Mouse (Mus musculus): ENCODE data around the gene Slc6a11.

Gene Slc6a11

DNA sequence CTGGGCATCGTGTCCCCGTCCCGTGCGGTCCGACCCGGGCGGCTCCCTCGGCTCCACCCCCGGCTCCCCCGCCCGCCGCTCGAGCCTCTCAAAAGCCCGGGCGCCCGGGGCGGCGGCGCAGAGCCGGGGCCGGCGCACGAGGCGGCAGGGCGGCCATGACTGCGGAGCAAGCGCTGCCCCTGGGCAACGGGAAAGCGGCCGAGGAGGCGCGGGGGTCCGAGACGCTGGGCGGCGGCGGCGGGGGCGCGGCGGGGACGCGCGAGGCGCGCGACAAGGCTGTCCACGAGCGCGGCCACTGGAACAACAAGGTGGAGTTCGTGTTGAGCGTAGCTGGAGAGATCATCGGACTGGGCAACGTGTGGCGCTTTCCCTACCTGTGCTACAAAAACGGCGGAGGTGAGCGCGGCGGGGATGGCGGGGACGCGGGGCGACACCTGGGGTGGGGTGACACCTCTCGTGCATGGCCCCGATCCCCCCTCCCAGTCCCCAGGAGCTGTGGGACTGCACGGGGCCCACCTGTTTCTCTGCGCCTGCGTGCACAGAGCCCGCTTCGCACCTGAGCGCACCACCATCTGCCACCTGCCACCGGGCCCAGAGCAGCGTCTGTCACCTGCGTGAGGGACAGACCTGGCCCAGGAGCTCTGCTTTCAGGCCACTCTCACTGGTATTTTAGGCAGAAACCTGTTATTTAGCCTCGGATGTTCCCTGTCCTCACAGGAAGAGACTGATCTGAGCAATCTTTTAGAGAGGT, at the start of gene Slc6a11:
Slc6a11 (plus strand) TSS at position 120 of the 751 bp plus-strand sequence.
- no peak for DNase-seq (ENCODE audit: low spot score in 2 of 2)

DNA sequence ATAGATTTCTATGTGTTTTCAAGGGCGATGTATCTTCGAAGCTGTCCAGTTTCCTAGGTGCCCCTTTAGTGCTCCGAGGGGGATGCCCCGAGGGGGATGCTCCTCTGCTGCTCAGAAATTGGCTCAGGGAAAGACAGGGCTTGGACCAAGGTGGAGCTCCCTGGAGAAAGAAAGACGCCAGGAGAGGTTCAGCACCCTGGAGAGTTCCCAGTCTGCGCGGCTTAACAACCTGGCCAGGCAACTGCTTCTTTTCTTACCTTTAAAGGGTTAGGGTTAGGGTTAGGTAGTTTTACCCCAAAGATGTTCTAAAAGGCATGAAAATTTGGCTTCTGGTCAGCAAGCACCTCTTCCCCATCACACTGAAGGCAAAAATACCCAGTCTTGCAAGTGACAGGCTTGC, 43.9 kb upstream of the Slc6a11 start:
- no peak for DNase-seq (ENCODE audit: low spot score in 2 of 2)

DNA sequence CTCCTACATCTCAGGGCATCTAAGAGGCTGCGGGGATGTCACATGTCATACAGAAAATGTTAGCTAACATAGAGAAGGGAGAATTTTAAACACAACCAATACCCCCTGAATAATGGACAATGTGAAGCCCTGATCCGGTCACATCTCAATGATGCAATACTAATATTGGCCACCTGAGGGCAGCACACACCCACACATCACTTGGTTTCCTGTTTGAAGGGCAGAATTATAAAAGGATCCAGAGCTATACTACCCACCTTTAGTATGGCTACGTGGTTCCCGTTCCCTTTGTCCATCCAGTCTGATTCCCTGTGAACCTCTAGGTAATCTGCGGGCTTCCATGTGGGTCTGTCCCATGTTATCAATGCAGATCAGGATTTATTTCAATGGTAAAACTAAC, 41.4 kb upstream of the Slc6a11 start:
- no peak for DNase-seq (ENCODE audit: low spot score in 2 of 2)

DNA sequence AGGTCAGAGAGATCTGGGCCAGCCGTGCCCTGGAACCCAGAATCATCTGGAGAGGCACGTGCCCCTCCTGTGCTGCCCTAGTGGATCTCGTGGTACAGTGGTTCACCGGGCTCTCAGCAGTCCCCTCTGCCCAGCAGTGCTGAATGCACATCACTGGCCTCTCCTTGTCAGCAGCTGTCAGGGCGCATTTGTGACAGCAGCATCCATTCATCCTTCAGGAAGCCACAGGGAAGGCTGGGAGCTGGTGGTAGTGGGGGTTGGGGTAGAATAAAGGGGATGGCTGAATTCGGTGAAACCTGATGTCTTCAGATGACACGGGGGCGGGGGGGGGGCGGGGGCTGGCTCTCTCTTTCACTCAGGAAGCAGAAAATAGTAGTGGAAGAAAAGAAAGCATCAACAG, 38.8 kb upstream of the Slc6a11 start:
- DNase-seq (ENCODE audit: low spot score in 2 of 2), result no peak

DNA sequence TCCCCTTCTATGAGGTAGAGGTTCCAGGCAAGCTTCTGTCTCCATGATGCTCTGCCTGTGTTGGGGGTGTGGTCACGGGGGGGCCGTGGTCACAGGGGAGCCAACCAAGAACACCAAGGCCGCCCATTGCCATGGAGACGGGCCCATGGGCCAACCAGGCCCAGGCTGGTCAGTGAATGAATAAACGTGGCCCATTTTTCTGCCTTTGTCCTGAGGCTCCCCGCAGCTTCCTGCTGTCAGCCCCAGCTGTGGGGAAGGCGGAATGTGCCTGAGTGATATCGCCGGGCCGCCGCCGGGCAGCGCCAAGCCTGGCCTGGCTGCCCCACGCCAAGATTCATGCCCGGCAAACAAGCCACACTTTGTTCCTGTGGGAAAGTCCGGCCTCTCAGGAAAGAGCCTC, 36.8 kb upstream of the Slc6a11 start:
- DNase-seq (ENCODE audit: low spot score in 2 of 2), result no peak

DNA sequence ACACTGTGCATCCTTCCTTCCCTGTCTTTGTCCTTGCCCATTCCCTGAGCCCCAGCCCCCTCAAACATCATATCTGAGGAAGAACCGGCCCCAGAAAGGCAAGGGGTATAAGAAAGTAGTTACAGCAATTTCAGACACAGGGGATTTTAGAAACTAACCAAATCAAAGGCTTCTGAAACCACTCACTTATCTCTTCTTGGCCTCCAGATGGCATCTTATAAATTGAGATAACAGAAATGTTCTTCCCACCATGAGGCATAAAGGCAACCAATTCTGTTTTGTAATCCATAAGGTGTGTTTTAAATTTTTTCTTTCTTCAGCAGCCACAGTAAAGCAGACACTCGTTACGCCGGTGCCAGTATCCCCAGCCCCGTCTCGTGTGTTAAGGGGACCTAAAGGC, 34.5 kb upstream of the Slc6a11 start:
- no peak for DNase-seq (ENCODE audit: low spot score in 2 of 2)

DNA sequence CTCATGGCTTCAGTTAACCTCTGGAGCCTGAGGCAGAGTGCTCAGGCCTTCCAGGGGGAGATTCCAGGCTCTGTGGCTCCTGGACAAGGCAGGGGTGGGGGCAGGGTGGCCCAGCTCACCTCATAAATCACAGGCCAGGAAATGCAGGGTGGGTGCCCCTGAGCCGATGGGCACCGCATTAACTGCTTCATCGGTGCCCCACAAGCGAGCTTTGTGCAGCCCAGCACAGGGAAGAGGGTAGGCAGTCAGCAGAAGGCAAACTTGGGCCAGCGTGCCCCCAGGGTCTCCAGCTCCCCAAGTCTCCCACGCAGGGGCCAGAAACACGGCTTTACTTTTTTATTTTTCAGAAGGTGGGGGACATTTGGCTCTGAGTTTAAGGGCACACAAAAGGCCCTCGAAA, 29.1 kb upstream of the Slc6a11 start:
- no peak for DNase-seq (ENCODE audit: low spot score in 2 of 2)

DNA sequence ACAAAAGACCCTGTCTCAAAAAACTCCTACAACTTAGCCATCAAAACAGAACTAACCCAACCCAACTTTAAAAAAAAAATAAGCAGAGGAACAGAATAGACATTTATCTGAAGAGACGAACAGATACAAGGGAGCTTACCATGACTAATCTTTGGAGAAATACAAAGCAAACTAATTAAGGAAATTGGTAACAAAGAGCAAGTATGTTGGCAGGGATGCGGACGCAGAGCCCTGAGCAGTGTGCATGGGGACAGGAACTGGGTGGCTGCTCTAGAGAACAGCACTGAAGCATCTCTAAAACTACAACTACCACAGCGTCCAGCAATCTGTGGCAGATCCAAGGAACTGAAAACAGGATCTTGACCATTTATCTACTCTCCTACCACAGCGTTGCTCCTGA, 11.5 kb upstream of the Slc6a11 start:
- no peak for DNase-seq (ENCODE audit: low spot score in 2 of 2)

DNA sequence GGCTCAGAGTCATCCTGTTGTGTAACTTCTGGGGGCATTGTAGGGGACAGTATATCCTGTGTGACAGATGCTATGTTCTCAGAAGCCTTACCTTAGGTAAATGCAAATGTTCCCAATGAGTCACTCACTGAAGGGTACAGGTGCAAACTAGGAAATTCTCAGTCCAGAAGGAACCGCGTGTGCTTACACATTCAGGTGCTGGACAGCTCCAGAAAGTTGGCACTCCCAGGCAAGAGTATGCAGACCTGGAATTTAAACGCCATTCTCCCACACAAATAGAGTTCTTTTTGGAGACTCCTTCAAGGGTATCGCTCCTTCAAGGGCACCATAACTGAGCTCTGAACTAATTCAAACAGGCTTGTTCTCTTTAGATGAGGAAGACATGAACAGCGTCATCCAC, 5.5 kb upstream of the Slc6a11 start:
- DNase-seq (ENCODE audit: low spot score in 2 of 2), result no peak

DNA sequence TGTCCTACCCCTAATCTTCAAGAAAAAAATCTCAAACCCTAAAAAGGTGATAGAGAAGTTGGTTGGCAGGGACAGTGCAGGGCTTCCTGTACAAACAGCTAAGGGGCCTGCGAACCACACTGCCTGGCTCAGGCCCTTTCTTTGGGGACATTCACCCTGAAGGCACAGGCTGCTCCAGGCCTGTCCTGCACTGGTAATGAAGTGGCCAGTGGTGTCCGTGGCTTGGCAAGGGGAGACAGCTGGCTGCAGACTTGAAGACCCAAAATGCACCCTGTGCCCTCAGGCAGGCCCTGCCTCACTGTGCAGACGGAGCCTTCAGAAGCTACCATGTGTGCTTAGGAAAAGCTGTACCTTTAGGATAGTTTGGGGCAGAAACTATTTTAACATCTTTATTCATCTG, 1.4 kb downstream of the Slc6a11 start:
- no peak for DNase-seq (ENCODE audit: low spot score in 2 of 2)

DNA sequence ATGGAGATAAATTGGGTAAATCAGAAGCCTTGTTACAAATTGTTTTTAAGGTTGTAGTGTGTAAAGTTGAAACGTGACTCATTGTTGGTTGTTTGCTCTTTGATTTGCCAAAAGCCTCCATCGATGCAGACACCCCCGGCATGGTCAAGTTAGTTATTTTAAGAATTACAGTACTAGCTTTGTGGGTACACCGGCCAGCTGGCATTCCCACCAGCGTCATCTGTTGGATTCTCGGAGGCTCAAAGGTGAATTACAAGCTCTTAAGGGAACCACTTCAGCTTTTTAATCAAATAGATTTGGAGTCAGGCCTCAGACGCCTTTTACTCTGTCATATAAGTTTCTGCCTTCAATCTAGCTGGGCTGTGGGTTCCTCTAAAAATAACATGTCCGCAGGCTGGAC, 1.9 kb downstream of the Slc6a11 start:
- DNase-seq (ENCODE audit: low spot score in 2 of 2), result no peak

DNA sequence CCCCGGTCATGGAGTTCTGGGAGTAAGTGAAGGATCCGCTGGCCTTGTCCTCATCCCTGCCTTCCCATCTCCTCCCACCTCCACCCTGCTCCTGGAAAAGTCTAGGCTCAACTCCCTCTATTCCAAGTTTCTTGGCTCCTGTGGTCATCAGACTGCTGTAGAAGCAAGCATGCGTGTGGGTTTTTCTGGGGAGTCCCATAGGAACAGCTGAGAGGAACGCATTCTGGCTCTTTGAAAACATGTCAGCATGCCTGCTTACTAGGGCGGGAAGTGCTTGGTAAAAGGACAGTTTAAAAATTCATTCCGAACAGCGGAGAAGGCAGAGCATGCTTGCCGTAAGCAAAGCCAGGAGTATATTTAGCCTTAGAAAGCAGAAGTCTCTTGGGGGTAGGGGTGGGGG, 7.9 kb downstream of the Slc6a11 start:
- DNase-seq (ENCODE audit: low spot score in 2 of 2), result no peak

DNA sequence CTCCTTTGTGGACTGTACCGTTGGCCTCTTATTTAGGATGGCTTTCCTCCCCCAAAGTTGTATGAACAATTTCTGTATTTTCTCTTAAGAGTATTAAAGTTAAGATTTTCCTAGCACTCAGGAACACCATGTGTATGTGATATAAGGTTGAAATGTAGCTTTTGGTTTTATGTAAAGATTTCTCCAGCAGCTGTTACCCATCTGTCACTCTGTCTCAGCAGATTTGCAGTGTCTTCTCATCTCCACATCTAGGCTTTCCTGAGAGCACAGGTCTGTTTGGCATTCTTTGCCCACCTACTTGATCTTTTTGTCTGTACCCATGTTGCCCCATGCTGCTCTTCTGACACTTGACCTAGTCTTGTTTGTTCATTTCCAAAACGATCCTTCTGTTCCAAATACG, 10.4 kb downstream of the Slc6a11 start:
- no peak for DNase-seq (ENCODE audit: low spot score in 2 of 2)

DNA sequence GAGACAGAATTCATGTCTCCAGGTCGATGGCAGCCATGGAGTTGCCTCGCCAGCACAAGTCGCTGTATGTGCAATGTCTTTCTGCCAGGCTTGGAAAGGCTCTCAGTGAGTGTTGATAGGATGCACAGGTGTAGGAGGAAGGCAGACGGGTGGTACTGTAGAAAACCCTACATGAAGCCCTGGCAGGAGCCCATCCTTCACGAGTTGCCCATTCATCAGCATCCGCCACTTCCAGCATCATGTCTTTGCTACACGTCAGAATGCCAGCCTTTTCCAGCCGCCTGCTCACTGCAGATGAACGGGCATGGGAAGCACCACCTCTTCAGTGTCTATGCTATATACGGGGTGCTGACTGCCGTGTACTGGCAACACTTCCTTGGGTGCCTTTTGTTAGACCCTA, 11.4 kb downstream of the Slc6a11 start:
- DNase-seq (ENCODE audit: low spot score in 2 of 2), result no peak

DNA sequence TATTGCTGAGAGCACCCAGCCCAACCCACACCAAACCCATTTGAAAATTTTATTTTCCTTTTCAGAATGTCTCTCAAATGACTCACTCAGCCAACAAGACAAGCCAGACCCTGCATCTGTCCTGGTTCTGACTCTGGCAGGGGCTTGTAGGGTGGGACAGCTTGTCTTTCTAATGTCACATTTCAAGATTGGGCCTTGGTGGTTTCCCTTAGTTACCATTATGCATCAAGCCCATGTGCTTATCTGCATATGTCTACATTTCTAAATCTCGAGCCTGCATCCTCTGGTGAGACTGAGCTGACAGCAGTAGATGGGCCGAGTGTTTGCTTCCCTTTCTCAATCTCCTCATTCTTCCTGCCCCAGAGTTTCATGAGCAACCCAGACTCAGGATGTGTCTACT, 12.5 kb downstream of the Slc6a11 start:
- DNase-seq (ENCODE audit: low spot score in 2 of 2), result no peak

DNA sequence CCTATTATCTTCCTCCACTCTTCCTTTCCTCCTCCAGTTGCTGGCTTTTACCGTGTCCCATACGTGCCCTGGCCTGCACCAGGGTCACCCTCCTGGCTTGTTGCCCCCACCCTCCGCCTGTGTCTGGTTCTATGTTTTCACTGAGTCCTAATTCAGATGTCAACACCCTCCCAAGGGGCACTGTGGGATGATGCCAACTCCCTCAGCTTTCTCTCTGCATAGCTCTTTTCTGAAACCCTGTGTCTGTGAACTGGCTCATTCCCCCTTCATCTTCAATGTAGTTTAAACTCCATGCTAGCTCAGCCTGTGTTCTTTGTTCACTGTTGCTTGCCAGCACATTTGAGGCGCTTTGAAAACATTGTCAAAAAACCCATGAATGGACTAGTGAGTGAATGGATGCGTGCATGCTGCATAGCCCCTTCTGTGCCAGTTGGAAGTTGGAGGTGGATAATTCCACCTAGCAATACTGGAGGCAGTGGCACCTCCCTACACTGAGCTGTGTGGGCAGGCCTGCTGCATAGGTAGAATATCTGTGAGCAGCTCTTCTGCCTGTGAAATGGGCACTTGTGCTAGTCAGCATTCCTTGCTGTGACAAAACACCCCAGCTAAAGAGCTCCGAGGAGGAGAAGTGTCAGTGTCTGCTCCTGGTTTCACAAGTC, 13.5 kb downstream of the Slc6a11 start:
- no peak for DNase-seq (ENCODE audit: low spot score in 2 of 2)

DNA sequence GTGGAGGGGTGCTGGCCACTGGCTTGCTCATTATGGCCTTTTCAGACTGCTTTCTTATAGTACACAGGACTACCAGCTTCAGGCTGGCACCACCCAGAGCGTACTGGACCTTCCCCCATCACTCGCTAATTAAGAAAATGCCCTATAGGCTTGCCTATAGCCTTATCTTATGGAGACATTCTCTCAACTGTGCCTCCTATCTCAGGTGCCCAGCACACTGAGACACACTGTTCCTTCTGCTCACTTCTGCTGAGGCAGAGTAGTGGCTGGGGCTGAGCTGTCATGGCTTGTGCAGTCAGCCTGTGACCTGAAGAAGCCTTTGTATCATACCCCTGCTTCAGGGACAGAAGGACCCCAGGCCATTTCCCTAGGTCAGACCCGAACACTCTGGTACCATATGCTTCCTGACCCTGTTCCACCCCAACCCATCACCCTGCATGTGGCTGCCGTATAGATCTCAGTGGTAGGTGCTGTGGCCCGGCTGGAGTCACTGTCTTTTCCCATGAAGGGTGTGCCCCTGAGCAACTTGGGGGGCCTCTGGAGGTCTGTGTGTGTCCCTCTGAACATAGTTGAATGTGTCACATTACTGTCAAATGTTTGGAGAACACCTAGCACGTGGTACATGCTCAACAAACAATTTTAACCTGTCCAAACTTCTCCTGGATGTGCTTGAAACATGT, 14.7 kb downstream of the Slc6a11 start:
- no peak for DNase-seq (ENCODE audit: low spot score in 2 of 2)

DNA sequence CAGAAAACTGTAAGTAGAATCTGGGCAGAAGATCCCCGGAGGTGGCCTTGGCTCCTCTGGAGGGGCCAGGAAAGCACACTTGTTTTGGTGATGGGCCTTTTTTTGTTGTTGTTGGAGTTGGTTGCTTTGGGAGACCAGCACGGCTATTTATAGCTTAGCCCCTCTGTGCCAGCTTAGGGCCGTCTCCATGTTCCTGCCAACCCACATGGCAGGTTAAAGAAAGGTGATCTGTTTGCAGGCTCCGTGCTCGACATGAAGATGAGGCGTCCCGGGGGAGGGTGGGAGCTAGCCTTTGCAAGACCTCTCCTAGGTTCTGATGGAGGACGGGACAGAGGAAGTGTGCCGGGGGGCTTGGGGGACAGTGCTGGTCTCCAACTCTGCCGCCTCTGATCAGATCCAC, 24.7 kb downstream of the Slc6a11 start:
- DNase-seq (ENCODE audit: low spot score in 2 of 2), result no peak

DNA sequence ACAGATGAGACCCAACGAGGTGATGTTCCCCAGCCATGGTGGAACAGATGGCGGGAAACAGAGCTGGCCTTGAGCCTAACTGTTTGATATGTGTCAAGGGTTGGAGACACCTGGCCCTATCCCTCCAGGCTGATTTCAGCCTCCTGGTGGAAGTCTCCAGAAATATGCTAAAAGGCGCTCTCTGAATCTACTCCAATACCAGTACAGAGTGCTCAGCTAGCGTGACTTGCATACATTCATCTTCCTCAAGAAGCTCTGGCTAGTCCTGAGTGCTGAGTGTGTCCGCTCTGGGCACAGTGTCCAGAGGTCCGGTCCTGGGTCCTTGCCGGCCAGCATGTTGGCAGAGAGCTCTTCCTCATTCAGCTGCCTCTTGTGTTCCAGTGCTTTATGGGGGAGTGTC, 27.8 kb downstream of the Slc6a11 start:
- no peak for DNase-seq (ENCODE audit: low spot score in 2 of 2)

DNA sequence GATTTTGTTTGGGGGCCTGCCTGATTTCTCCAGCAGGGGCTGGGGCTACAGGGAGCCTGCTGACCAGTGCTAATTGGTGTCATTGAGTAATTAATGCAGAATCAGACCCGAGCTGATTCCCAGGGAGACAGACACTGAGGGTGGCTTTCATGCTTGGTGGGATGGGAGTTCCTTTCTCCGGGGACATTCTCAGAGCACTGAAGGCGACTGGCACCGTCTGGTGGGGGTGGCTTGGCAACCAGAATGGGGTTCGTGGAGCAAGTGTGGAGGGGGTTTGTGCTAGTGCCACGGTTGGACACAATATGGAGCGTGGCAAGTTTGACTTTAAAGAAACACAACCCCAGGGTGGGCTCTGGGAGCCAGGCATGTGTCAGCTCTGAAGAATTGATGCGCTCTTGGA, 29.7 kb downstream of the Slc6a11 start:
- no peak for DNase-seq (ENCODE audit: low spot score in 2 of 2)

DNA sequence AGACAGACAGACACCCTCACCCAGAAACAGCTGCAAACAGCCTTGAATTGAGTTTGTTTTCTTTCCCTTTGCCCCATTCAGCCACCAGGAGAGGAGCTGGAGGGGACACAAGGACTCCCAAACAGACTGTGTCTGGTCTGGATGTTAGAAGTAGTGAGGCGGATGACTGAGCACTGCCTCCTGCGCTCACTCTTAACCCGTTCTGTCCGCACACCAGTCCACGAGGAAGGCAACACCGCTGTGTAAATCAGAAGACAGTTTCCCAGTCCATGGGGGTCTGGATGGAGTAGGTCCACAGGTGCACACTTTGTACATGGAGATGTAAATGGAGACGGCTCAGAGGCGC, 43.0 kb downstream of the Slc6a11 start:
- no peak for DNase-seq (ENCODE audit: low spot score in 2 of 2)

DNA sequence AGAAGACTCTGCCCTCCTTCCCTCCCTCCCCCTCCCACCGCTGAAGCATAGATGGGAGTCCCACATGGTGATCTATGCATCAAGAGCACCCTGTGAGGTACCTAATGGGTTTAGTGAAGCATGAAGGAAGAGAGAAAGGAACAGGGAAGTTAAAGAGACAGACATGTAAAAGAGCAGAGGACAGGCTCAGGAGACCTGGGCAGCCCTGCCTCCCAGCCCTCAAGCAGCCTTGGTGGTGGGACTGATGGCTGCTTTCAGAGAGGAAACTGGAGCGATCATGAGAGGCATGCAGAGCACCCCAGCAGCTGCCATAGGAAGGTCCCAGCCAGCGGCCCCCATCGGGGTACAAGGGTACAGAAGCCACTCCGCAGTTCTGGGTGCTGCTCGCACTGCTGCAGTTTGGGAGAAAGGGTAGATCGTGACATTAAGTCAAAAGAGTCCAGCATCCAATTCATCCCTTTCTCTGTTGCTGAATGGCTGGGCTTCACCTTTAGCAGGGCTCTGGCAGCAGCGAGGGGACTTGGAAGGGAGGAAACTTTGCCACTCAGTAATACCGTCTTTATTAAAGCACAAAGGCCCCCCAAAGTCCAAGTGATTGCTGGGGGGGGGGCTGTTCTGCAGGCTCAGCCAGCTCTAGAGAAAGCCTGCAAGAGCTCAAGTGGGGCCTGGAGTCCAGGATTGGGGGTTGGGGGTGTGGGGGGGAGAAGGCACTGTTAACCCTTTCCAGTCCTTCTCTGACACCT, 43.5 kb downstream of the Slc6a11 start:
- DNase-seq (ENCODE audit: low spot score in 2 of 2), result no peak

DNA sequence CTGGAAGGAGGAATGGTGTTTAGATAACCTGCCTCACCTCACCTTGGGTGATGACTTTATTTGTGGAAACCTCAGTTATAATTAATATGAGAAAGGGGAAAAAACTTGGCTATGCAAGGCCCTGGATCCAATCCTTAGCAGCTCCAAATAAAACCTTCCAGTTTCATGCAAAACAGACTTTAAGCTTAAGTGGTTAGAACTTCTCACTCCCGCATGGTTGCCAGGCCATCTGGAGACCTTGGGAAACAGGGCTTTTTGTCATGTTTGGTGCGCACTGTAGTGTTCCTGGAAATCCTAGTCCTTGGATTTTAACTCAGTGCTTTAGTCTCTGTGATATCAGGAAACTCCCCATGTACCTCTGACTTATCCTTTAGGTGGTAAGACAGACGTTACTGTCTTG, 47.1 kb downstream of the Slc6a11 start:
- DNase-seq (ENCODE audit: low spot score in 2 of 2), result no peak

Data from urinary bladder, postnatal 4 days (tissue).